Mouse (Mus musculus) c-Kit-positive CD71-positive TER-119-negative erythroid progenitor cells, embryonic 14.5 days (primary cell): Measurements from ENCODE around the gene Gm49321.

Source experiments
- DNase-seq: peaks from one replicate; pipeline ENCODE4 v3.0.0-alpha.2; 2013; ENCODE audit warnings: low read depth

Gene Gm49321

DNA sequence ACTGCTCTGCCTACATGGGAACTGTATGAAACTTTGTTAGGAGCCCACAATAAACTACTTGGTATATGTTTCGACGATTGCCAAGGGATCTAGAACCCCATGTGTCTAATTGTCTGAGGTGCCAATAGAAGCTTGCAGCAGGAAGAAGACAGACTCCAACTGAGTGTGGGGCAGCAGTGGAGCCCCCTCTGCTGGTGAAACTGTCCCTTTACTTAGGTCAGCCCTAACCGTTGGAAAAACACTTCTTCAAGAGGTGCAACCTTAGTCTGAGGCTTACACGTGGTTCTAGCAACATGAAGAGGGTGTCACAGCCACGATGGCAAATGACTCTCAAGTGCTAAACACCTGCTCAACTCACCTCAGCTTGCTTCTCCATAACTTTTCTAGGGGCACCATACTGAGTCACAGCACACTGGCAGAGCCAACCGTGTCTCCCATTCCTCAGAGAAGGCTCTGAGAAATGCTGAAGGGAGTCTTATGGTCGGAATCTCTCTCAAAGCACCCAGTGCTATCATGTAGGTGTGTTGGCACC, 77.4 kb downstream of the Gm49321 start:
- DNase-seq = peak; percentile 17

DNA sequence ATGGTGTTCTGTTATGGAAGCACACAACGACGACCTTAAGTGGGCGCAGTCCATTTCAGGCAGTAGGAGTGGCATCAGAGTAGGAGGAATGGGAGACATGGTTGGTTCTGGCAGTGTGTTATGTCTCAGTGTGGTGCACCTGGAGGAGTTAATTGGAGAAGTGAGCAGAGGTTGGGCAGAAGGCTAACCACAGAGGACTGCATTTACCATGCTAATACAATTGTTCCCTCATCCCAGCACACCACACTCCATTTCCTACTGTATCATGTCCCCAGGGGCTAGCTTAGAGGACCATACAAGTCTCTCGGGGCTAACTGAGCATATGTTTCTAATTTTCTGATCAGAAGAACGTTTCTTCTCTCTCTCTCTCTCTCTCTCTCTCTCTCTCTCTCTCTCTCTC, 78.0 kb downstream of the Gm49321 start:
- DNase-seq = no peak
